Mouse (Mus musculus) liver, embryonic 13.5 days (tissue): Measurements from ENCODE around the gene Iqcf3. TPM values are rescaled to one million over a fixed set of nuclear protein-coding genes. Genes with fewer than 3 reads are reported as not detected.

Source experiments
- ATAC-seq: fragments of 200-750 bp; cut with Nextera tagmentation; 2 replicates; pipeline ENCODE4 v1.8.0; 2017; ENCODE audit warnings: low read depth, mild to moderate bottlenecking, moderate number of reproducible peaks, moderate library complexity
- DNase-seq: peaks from one replicate; pipeline ENCODE4 v3.0.0; 2022
- H3K27ac ChIP-seq: fragments of 300-500 bp; sonication (generic); 2 replicates; pipeline ENCODE4 v1.5.1; 2015; ENCODE audit warnings: moderate library complexity, mild to moderate bottlenecking, inconsistent platforms
- H3K27me3 ChIP-seq: fragments of 300-500 bp; sonication (generic); 2 replicates; pipeline ENCODE4 v1.6.1; 2015; ENCODE audit warnings: mild to moderate bottlenecking, inconsistent platforms
- H3K36me3 ChIP-seq: fragments of 300-500 bp; sonication (generic); 2 replicates; pipeline ENCODE4 v1.6.1; 2015; ENCODE audit warnings: mild to moderate bottlenecking, inconsistent platforms
- H3K4me1 ChIP-seq: fragments of 300-500 bp; sonication (generic); replicated peaks from 2 replicates; pipeline ENCODE4 v1.6.1; 2015; ENCODE audit warnings: inconsistent platforms
- H3K4me2 ChIP-seq: fragments of 300-500 bp; sonication (generic); 2 replicates; pipeline ENCODE4 v1.6.1; 2015; ENCODE audit warnings: inconsistent platforms, mild to moderate bottlenecking, moderate library complexity
- H3K4me3 ChIP-seq: fragments of 300-500 bp; sonication (generic); replicated peaks from 2 replicates; pipeline ENCODE4 v1.5.1; 2015; ENCODE audit warnings: mild to moderate bottlenecking, inconsistent platforms
- H3K9ac ChIP-seq: fragments of 300-500 bp; sonication (generic); 2 replicates; pipeline ENCODE4 v1.6.1; 2015; ENCODE audit warnings: mild to moderate bottlenecking, inconsistent platforms
- H3K9me3 ChIP-seq: fragments of 300-500 bp; sonication (generic); replicated peaks from 2 replicates; pipeline ENCODE4 v1.6.1; 2016; ENCODE audit warnings: inconsistent platforms
- WGBS: fragments of 180-500 bp; shearing (Covaris S2); methylation state at CpG from one replicate; pipeline ENCODE4 v1.1.7; 2015; ENCODE audit not compliant: insufficient replicate concordance; 5-methylcytosine and 5-hydroxymethylcytosine counted together
- polyA plus RNA-seq: library from polyadenylated mRNA; unstranded; fragments of >200 nt; fragmentation: Nextera tagmentation; extraction: Ambion mirVana; gene quantifications from 2 replicates; pipeline ENCODE4 v1.2.1, GENCODE M21; 2015

The Iqcf3 gene
- polyA plus RNA-seq, 1 experiment from 2014 or later, result not detected

DNA sequence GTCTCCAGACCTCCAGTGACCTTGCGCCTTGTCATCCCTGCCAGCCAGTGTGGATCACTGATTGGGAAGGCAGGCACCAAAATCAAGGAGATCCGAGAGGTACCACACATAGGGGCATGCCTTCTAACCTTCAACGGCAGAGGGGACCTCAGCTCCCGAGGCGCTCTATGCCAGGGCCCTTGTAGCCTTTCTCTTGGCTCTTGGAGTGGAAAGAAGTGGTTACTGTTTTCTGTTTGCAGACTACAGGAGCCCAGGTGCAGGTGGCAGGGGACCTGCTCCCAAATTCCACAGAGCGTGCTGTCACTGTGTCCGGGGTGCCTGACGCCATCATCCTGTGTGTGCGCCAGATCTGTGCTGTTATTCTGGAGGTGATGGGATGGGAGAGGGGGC lies 100.4 kb downstream of the Iqcf3 start:
- Histone ChIP-seq H3K27me3 (peaks cover 30% of the 10 kb centered on the region), H3K36me3 (peaks cover 11% of the 10 kb centered on the region), H3K9me3 (no peaks in the 10 kb centered on the region), H3K4me1 (peaks cover 25% of the 10 kb centered on the region), H3K4me2 (no peak overlapping the region), H3K27ac (no peak overlapping the region), H3K4me3 (no peak overlapping the region), H3K9ac (no peak overlapping the region)
- DNase-seq (no peak), ATAC-seq (no peak)
- 81% methylated on average over 9 of the region's 9 CpGs for WGBS

DNA sequence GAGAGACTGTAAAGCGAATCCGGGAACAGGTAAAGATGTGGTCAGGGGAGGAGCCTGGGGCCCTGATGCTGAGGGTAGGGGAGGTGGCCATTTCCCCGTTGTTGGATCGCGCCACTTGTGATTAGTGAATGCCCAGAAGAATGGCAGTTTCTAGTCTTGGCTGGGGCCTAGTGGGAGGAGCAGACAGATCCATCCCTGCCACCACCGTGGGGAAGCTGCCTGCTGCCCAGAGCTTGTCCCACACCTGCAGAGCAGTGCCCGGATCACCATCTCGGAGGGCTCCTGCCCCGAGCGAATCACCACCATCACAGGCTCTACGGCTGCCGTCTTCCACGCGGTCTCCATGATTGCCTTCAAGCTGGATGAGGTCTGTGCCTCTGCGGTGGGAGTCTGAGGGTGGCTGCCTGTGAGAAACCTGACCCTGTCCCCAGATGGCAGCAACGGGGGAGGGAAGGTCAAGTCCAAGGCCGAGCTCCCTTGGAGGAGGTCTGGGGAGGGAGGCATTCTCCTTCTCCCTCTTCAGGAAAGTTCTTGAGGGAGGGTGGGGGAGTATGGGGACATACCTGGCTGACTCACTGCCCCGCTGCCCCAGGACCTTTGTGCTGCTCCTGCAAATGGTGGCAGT lies 100.9 kb downstream of the Iqcf3 start:
- WGBS, result 77% methylated on average over 18 of the region's 18 CpGs
- peaks cover 11% of the 10 kb centered on the region for H3K36me3 ChIP-seq
- no peak overlapping the region for H3K4me2 ChIP-seq
- no peak overlapping the region for H3K27ac ChIP-seq
- H3K4me1 ChIP-seq, result peaks cover 26% of the 10 kb centered on the region
- no peak overlapping the region for H3K9ac ChIP-seq
- no peaks in the 10 kb centered on the region for H3K9me3 ChIP-seq
- H3K27me3 ChIP-seq, result peaks cover 25% of the 10 kb centered on the region
- ATAC-seq, result no peak
- no peak overlapping the region for H3K4me3 ChIP-seq
- no peak for DNase-seq

DNA sequence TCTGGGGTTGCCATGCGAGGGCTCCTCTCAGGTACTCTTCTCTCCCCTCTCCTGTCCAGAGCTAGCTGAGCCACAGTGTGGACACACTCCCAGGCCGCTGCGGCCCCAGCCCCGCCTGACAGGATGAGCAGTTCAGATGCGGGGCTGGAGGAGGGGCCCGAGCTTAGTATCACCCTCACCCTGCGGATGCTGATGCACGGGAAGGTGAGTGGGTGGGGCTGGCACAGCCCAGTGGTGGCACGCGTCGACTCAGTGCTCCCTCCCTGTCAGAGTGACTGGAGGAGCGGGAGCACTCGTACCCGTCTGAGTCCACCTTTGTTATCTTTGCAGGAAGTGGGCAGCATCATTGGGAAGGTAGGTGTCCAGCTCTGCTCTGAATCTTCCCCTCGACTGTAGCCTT lies 101.5 kb downstream of the Iqcf3 start:
- DNase-seq, result no peak
- 75% methylated on average over 15 of the region's 15 CpGs for WGBS
- H3K27ac ChIP-seq, result no peak overlapping the region
- no peak for ATAC-seq
- no peaks in the 10 kb centered on the region for H3K9me3 ChIP-seq
- no peak overlapping the region for H3K4me2 ChIP-seq
- peaks cover 26% of the 10 kb centered on the region for H3K4me1 ChIP-seq
- peaks cover 11% of the 10 kb centered on the region for H3K36me3 ChIP-seq
- peaks cover 22% of the 10 kb centered on the region for H3K27me3 ChIP-seq
- H3K9ac ChIP-seq, result no peak overlapping the region
- H3K4me3 ChIP-seq, result no peak overlapping the region

DNA sequence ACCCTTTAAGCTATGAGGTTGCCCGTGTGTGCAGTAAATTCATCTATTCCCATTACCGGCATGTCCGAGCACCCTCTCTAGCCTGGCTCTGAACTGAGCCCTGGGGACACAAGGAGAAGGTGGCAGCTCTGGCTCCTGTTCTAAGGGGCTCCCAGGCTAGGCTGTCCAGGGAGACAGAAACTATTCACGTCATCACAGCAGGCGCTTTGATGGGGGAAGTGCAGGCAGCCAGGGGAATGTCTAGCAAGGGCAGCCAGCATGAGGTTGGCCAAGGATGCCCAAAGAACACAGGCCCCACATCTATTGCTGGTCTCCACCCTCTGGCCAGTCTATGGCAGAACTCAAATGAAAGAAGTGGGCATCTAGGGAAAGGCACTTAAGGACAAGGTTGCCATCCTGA lies 103.5 kb downstream of the Iqcf3 start:
- Histone ChIP-seq H3K36me3 (peaks cover 11% of the 10 kb centered on the region), H3K4me3 (no peak overlapping the region), H3K27me3 (peaks cover 22% of the 10 kb centered on the region), H3K4me1 (peaks cover 39% of the 10 kb centered on the region), H3K9ac (no peak overlapping the region), H3K4me2 (no peak overlapping the region), H3K9me3 (no peaks in the 10 kb centered on the region), H3K27ac (no peak overlapping the region)
- no peak for DNase-seq
- ATAC-seq, result no peak
- 76% methylated on average over 5 of the region's 5 CpGs for WGBS

DNA sequence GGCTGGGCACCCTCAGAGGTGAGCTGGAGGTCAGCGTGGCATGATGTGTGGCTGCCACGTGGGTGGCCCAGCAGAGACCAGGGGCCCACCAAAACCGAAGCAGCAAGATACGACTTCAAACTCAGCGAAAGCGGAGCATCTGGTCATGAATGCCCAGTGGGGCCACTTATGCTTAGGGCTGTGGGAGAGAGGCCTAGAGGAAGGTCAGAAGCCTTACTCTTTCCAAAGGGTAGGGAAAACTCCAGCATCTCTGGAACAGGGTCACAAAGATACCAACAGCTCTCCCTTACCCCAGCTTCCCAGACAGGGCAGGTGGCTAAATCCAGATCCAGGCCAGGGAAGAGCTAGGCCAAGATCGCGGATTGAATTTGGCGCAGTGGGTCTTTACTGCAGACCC lies 104.3 kb downstream of the Iqcf3 start:
- no peak for DNase-seq
- Histone ChIP-seq H3K27ac (no peak overlapping the region), H3K4me2 (no peak overlapping the region)

DNA sequence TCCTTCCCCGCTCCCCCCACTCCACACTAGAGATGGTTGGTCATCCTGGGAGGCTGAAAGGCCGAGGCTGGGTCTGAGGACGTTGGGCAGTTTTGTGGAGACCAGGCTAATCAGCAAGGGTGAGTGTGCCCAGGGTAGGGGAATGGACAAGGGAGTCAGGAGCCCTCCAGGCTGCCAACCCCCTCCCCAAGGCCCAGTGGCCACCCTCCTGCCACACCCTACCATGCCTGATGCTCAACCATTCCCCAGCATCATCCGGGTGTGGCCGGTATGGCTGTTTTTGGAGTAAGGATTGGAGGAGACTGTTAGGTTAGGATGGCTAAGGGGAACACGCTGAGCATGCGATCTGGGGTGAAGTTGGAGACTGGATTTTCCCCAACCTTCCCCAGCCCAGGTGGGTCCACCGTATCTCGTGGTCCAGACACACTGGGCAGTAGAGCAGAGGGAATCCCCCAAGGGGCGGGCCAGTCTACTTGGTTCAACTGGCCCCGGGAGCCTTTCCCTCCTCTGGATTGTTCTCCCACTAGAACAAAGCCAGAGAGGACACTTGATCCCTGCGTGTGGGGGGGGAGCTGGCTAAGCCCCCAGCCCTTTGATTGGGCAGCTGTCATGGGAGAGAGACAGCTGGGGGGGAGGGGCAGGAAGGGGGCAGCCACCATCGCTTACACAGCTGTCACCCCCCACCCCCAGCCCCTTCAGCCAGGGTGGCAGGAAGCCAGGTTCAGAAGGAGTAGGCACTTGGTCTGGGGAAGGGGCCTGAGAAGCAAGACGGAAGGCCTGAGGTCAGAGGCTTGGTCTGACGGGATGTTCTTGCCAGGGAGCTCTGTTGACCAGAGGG lies 104.9 kb downstream of the Iqcf3 start:
- H3K4me3 ChIP-seq, result no peak overlapping the region
- no peak overlapping the region for H3K27ac ChIP-seq
- no peak overlapping the region for H3K9ac ChIP-seq
- H3K36me3 ChIP-seq, result peaks cover 5% of the 10 kb centered on the region; the same call in 1 of the 2 replicates
- WGBS, result 65% methylated on average over 15 of the region's 15 CpGs
- no peaks in the 10 kb centered on the region for H3K9me3 ChIP-seq
- H3K4me1 ChIP-seq, result peaks cover 51% of the 10 kb centered on the region
- peaks cover 36% of the 10 kb centered on the region for H3K27me3 ChIP-seq
- ATAC-seq, result no peak
- DNase-seq, result no peak
- no peak overlapping the region for H3K4me2 ChIP-seq

More for the DNA sequence above, 104.3 kb downstream of the Iqcf3 start:
- H3K4me3 ChIP-seq, result no peak overlapping the region
- H3K9ac ChIP-seq, result no peak overlapping the region
- H3K36me3 ChIP-seq, result peaks cover 9% of the 10 kb centered on the region
- H3K9me3 ChIP-seq, result no peaks in the 10 kb centered on the region
- ATAC-seq, result no peak
- peaks cover 46% of the 10 kb centered on the region for H3K4me1 ChIP-seq
- WGBS, result 72% methylated on average over 9 of the region's 9 CpGs
- H3K27me3 ChIP-seq, result peaks cover 30% of the 10 kb centered on the region

DNA sequence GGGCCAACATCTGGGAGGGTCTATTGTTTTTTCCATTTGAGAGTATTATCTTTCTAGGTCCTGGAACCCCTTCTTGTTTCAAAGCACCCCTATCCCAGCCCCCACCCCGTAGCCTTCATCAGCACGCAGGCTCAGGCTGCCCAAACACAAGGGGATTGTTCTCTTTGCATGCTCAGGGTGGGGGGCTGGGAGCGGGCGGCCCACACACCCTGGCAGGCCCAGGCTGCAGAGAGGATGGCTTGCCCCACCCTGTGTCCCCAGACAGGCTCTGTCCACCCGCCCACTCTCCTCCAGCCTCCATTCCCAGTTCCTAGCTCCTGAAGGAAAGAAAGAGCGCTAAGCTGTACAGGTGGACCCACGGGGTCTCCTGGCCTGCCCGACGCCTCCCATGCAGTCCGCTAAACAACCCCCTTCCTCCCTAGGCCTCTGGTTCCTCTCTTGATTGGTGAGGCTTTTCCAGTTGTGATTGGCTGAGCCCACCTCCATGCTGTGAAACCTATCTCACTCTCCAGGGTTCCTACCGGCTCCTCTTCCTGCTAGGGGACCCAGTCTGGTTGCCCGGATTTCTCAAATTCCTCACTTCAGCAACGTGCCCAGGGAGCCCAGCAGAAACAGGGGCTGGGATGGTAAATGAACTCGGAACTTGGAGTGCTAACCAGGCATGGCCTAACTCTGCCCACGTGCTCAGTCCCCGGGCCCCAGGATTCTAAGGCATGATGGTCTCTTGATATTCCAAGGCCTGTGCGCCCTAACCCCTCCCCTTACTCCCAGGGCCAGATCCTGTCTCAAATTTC lies 106.3 kb downstream of the Iqcf3 start:
- H3K9me3 ChIP-seq, result no peaks in the 10 kb centered on the region
- peak overlapping the region; percentile 70 for H3K9ac ChIP-seq
- DNase-seq (no peak), ATAC-seq (no peak)
- H3K4me2 ChIP-seq, result peak overlapping the region; percentile 87
- H3K4me1 ChIP-seq, result peaks cover 66% of the 10 kb centered on the region
- peak overlapping the region; percentile 53; the same call in 1 of the 2 replicates for H3K27ac ChIP-seq
- 19% methylated on average over 17 of the region's 17 CpGs for WGBS
- peaks cover 48% of the 10 kb centered on the region for H3K27me3 ChIP-seq
- peak overlapping the region; percentile 66 for H3K4me3 ChIP-seq
- H3K36me3 ChIP-seq, result 0 out of 2 replicates have a peak, but pooled peaks cover 2% of the 10 kb centered on the region

DNA sequence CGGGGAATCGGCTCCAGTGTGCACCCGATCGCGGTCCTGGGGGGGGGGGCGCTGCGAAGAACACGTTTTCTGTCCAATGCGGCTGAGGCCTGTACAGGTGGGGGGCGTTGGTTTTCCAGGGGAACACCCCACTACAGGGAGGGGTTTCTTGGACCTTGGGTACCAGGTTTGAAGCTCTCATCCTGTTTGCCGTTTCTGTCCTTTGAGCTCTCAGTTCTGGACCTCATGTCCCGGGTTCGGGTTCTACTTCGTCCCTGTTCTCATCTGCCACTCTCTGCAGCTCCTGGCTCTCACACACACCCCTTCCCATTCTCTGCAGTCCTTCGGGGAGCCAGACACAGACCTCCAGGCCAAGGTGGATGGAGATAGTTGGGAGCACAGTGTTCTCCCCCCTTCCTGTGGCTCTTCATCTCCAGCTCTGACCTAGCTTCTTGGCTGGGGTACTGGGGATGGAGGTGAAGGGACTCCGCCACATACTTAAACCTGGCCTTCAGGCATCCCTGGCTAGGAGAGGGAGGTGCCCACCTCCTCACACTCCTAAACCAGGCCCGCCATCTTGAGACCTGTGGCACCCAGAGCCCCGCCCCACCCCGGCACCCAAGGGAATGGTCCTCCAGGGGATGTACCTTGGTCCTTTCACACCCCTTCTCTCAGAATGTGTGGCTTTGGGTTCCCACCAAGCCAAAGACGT lies 107.2 kb downstream of the Iqcf3 start:
- H3K9me3 ChIP-seq, result no peaks in the 10 kb centered on the region
- peaks cover 70% of the 10 kb centered on the region for H3K4me1 ChIP-seq
- peak overlapping the region; percentile 87 for H3K4me2 ChIP-seq
- 10% methylated on average over 13 of the region's 20 CpGs for WGBS
- DNase-seq (no peak), ATAC-seq (peak; percentile 4; the same call in 1 of the 2 replicates)
- no peaks in the 10 kb centered on the region for H3K36me3 ChIP-seq
- peak overlapping the region; percentile 53; the same call in 1 of the 2 replicates for H3K27ac ChIP-seq
- peak overlapping the region; percentile 66 for H3K4me3 ChIP-seq
- H3K27me3 ChIP-seq, result peaks cover 48% of the 10 kb centered on the region
- peak overlapping the region; percentile 70 for H3K9ac ChIP-seq

DNA sequence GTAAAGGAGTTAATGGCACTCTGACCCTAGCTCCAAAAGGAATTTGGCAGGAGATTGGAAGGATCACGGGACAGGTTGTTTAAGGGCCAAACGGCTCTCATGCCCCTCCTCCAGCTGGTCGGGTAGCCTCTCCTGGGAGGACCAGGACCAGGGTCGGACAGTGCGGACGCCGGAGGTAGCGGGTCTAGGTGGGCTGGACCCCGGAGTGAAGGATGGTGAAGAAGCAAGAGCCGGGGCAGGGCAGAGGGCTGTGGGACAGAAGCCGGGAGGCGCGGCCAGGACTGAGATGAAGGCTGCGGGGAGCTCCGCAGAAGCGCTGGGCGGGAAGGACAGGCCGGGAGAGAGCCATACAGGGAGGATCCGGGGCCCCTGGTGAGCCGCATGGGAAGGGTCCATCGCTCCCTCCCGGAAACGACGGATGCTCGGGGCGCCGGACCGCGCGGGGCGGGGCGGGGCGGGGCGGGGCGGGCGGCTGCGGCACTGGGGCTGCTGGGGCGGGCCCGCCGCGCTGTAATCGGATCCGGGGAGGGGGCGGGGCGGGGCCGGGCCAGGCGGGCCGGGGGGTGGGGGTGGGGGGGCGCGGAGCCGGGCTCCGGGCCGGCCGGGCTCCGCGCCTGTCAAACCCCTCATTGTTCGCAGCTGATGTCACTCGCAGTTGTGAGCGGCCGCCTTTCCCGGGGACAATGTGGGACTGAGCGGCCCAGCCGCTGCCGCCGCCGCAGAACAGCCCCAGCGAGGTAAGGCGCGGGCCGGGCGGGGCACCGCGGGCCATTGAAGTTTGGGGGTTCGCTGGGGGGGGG lies 108.0 kb downstream of the Iqcf3 start, which contains the start of gene Pcbp4:
Gene Pcbp4 (plus strand): TSS at position 21 of the 800 bp plus-strand sequence.
- H3K4me3 ChIP-seq, result peak within 1 kb of the TSS; percentile 66
- peaks cover 78% of the 10 kb centered on the region for H3K4me1 ChIP-seq
- peaks cover 48% of the 10 kb centered on the region for H3K27me3 ChIP-seq
- peak; percentile 65 for ATAC-seq
- H3K9ac ChIP-seq, result peak within 1 kb of the TSS; percentile 70
- 1% methylated on average over 28 of the region's 74 CpGs for WGBS
- H3K36me3 ChIP-seq, result no peaks in the 10 kb centered on the region
- no peaks in the 10 kb centered on the region for H3K9me3 ChIP-seq
- no peak for DNase-seq
- peak within 1 kb of the TSS; percentile 80 for H3K27ac ChIP-seq
- peak within 1 kb of the TSS; percentile 87 for H3K4me2 ChIP-seq
